Mouse (Mus musculus): ENCODE results near the gene Park7. TPM values are rescaled to one million over a fixed set of nuclear protein-coding genes. Genes with fewer than 3 reads are reported as not detected.

Park7 gene
- polyA plus RNA-seq, 1 experiment from 2014 or later = 443 TPM

- ATAC-seq (replicated peaks; ENCODE audit: insufficient number of reproducible peaks, low FRiP score, low TSS enrichment, low read depth) = no peak
- whole genome bisulfite sequencing = 67% methylated on average over 10 of the region's 10 CpGs
These were observed 64.3 kb downstream of the Park7 start for GRCm38 (mm10) chr4:150849964-150850363.

More at GRCm38 (mm10) chr4:150849964-150850363, 64.3 kb downstream of the Park7 start:
- Histone ChIP-seq H3K27me3 (ENCODE audit: control insufficient read depth, insufficient read depth, low read length) (no peaks in the 10 kb centered on the region), H3K4me2 (ENCODE audit: low read depth, low read length) (no peak overlapping the region), H3K36me3 (replicated peaks; ENCODE audit: control insufficient read depth, insufficient read depth, low read depth, low read length) (no peaks in the 10 kb centered on the region), H3K4me1 (ENCODE audit: control insufficient read depth, insufficient read depth, low read length) (peaks cover 3% of the 10 kb centered on the region; the same call in 1 of the 2 replicates), H3K4me3 (ENCODE audit: low read depth, low read length) (no peak overlapping the region), H3K9ac (replicated peaks; ENCODE audit: low read length) (no peak overlapping the region), H3K27ac (replicated peaks; ENCODE audit: low read depth, low read length) (no peak overlapping the region), H3K9me3 (replicated peaks; ENCODE audit: control insufficient read depth, low read length) (no peaks in the 10 kb centered on the region)
- DNase-seq (ENCODE audit: low spot score) = no peak

Other genes starting within 250 kb of the Park7 start
- gene Errfi1, start 60.5 kb downstream of the Park7 start, polyA plus RNA-seq (2014; fragmentation: Nextera tagmentation; extraction: Ambion mirVana) = 30.7 and 31.8 TPM in 2 replicates
- 0.24 and 0.36 TPM in 2 replicates for gene Tnfrsf9, start 125 bp upstream of the Park7 start, polyA plus RNA-seq (2014; fragmentation: Nextera tagmentation; extraction: Ambion mirVana)
- gene Uts2, start 82.7 kb upstream of the Park7 start, polyA plus RNA-seq (2014; fragmentation: Nextera tagmentation; extraction: Ambion mirVana) = not detected in 2 replicates
- 6.1 and 6.6 TPM in 2 replicates for gene Per3, start 130.2 kb upstream of the Park7 start, polyA plus RNA-seq (2014; fragmentation: Nextera tagmentation; extraction: Ambion mirVana)
- 69.9 and 73.4 TPM in 2 replicates for gene Vamp3, start 143.5 kb upstream of the Park7 start, polyA plus RNA-seq (2014; fragmentation: Nextera tagmentation; extraction: Ambion mirVana)
- not detected in 2 replicates for gene Gm13090, start 175.1 kb upstream of the Park7 start, polyA plus RNA-seq (2014; fragmentation: Nextera tagmentation; extraction: Ambion mirVana)

Measured in embryonic facial prominence, embryonic 11.5 days (tissue).